ENCODE assay signal across 8 mouse cellular contexts in the genomic region with DNA sequence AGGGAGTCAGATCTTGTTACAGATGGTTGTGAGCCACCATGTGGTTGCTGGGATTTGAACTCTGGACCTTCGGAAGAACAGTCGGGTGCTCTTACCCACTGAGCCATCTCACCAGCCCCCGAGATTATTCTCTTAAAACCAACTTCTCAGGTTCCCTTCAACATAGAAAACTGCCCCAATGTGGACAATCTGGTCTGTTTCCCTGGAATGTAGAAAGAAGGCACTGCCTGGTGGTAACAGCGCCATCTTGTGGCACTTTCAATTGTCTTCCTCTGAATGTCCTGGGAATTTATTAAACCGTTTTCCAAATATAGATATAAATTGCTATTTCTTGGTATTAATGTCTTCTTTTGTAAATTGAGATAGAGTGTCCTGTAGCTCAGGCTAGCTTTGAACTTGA. TPM values are rescaled to one million over a fixed set of nuclear protein-coding genes. Genes with fewer than 3 reads are reported as not detected.
DNase-seq lines count a peak whose midpoint lies in the region; ATAC-seq and TF ChIP-seq lines count a peak whose summit lies in the region.

No protein-coding gene starts in this region.

- no peak for TF ChIP-seq EP300 in liver, embryonic 14.5 days (IDR thresholded peaks at IDR 0.05; ENCODE audit: low read depth)

- no peaks in the 10 kb centered on the region for H3K27me3 ChIP-seq in forebrain, embryonic 11.5 days (ENCODE audit: control insufficient read depth, insufficient read depth, low read length)
- H3K27me3 ChIP-seq in forebrain, embryonic 13.5 days: no peaks in the 10 kb centered on the region
- H3K27me3 ChIP-seq in liver, embryonic 14.5 days (ENCODE audit: control insufficient read depth, insufficient read depth, low read length): no peaks in the 10 kb centered on the region

- no peaks in the 10 kb centered on the region for H3K36me3 ChIP-seq in forebrain, embryonic 11.5 days (ENCODE audit: control insufficient read depth, insufficient read depth, low read length)
- no peaks in the 10 kb centered on the region for H3K36me3 ChIP-seq in forebrain, embryonic 13.5 days (ENCODE audit: poor library complexity, severe bottlenecking)
- H3K36me3 ChIP-seq in liver, embryonic 14.5 days (replicated peaks; ENCODE audit: control insufficient read depth, insufficient read depth, low read depth): no peaks in the 10 kb centered on the region

- H3K4me2 ChIP-seq in forebrain, embryonic 11.5 days (ENCODE audit: low read depth, low read length, severe bottlenecking): no peak overlapping the region
- no peak overlapping the region for H3K4me2 ChIP-seq in forebrain, embryonic 13.5 days
- H3K4me2 ChIP-seq in liver, embryonic 14.5 days (ENCODE audit: low read depth): no peak overlapping the region

- H3K9me3 ChIP-seq in forebrain, embryonic 11.5 days (ENCODE audit: control insufficient read depth, low read length): no peaks in the 10 kb centered on the region
- H3K9me3 ChIP-seq in forebrain, embryonic 13.5 days (replicated peaks): no peaks in the 10 kb centered on the region
- H3K9me3 ChIP-seq in liver, embryonic 14.5 days (ENCODE audit: control insufficient read depth, low read length): no peaks in the 10 kb centered on the region

- ATAC-seq in forebrain, embryonic 11.5 days (replicated peaks; ENCODE audit: low FRiP score): no peak
- ATAC-seq in forebrain, embryonic 13.5 days: no peak
- no peak for ATAC-seq in liver, embryonic 14.5 days (ENCODE audit: insufficient read depth)

- H3K27ac ChIP-seq in forebrain, embryonic 11.5 days (ENCODE audit: low read depth, low read length): no peak overlapping the region
- H3K27ac ChIP-seq in forebrain, embryonic 13.5 days: no peak overlapping the region
- H3K27ac ChIP-seq in liver, embryonic 14.5 days: no peak overlapping the region

- no peak overlapping the region for H3K9ac ChIP-seq in forebrain, embryonic 11.5 days (ENCODE audit: low read length)
- H3K9ac ChIP-seq in forebrain, embryonic 13.5 days: no peak overlapping the region
- no peak overlapping the region for H3K9ac ChIP-seq in liver, embryonic 14.5 days (replicated peaks)

- H3K4me3 ChIP-seq in forebrain, embryonic 11.5 days (ENCODE audit: low read depth, low read length): no peak overlapping the region
- no peak overlapping the region for H3K4me3 ChIP-seq in forebrain, embryonic 13.5 days
- H3K4me3 ChIP-seq in liver, embryonic 14.5 days (ENCODE audit: insufficient read depth in 1 of 2, low read depth in 2 of 2, low read length in 2 of 2): no peak overlapping the region

- DNase-seq in forebrain, embryonic 11.5 days (ENCODE audit: low spot score): peak; percentile 67
- peak; percentile 41 for DNase-seq in thymus, postnatal 14 days
- DNase-seq in thymus, adult 18-20 months: no peak
- DNase-seq in cerebellum, postnatal 36 days: peak; percentile 68 to 75
- peak; percentile 59 for DNase-seq in kidney, adult 9 months
- peak in 1 of 3 experiments; percentile 31 for DNase-seq in liver, embryonic 14.5 days (ENCODE audit: low read depth in 3 of 3, low spot score in 3 of 3)
- peak; percentile 29 for DNase-seq in skeletal muscle tissue, adult 2 months (ENCODE audit: low read depth, low spot score)

- WGBS in forebrain, embryonic 11.5 days: 42% methylated on average over 5 of the region's 5 CpGs
- 43% methylated on average over 5 of the region's 5 CpGs for WGBS in forebrain, embryonic 13.5 days
- 27% methylated on average over 5 of the region's 5 CpGs for WGBS in liver, embryonic 14.5 days (ENCODE audit: insufficient replicate concordance)

- TF ChIP-seq CTCF in liver, embryonic 14.5 days (IDR thresholded peaks at IDR 0.05; ENCODE audit: low read depth): peak; percentile 73

- H3K4me1 ChIP-seq in forebrain, embryonic 11.5 days (replicated peaks; ENCODE audit: control insufficient read depth, insufficient read depth, low read length): no peaks in the 10 kb centered on the region
- H3K4me1 ChIP-seq in forebrain, embryonic 13.5 days: no peaks in the 10 kb centered on the region
- H3K4me1 ChIP-seq in liver, embryonic 14.5 days (replicated peaks; ENCODE audit: control insufficient read depth in 2 of 2, insufficient read depth in 2 of 2, low read length in 1 of 2): peaks cover 4 to 14% of the 10 kb centered on the region in 2 experiments; a peak in 3 of 4 replicates

RNA-seq across cellular contexts. Expression of a gene that starts 4.0 kb away (rescaled TPM):
- polyA plus RNA-seq in forebrain, embryonic 11.5 days (2014; fragmentation: Nextera tagmentation; extraction: Ambion mirVana): 0.07 TPM in 1 of 2 replicates, not detected in the other
- polyA plus RNA-seq in forebrain, embryonic 13.5 days (2015; fragmentation: Nextera tagmentation; extraction: Ambion mirVana): 0.08 TPM in 1 of 2 replicates, not detected in the other
- 1.7 and 1.9 TPM in 2 replicates for polyA plus RNA-seq in liver, embryonic 14.5 days (2012; rRNA removed)
- polyA plus RNA-seq in liver, embryonic 14.5 days (2014; fragmentation: Nextera tagmentation; extraction: Ambion mirVana): 1.4 and 1.5 TPM in 2 replicates

RNA-seq across cellular contexts. Expression of a gene that starts 31.6 kb away (rescaled TPM):
- polyA plus RNA-seq in forebrain, embryonic 11.5 days (2014; fragmentation: Nextera tagmentation; extraction: Ambion mirVana): 28.2 and 31.5 TPM in 2 replicates
- 1.8 and 2.5 TPM in 2 replicates for polyA plus RNA-seq in forebrain, embryonic 13.5 days (2015; fragmentation: Nextera tagmentation; extraction: Ambion mirVana)
- polyA plus RNA-seq in liver, embryonic 14.5 days (2012; rRNA removed): 13.7 and 14.1 TPM in 2 replicates
- 10.8 and 13.9 TPM in 2 replicates for polyA plus RNA-seq in liver, embryonic 14.5 days (2014; fragmentation: Nextera tagmentation; extraction: Ambion mirVana)

Comparison
In these comparisons a context has a peak if more than half of its experiments do, and no peak if none do; other contexts are left out.
1. DNase-seq: peak in forebrain, embryonic 11.5 days (single experiment), thymus, postnatal 14 days (single experiment), cerebellum, postnatal 36 days (2 of 2), kidney, adult 9 months (single experiment) and skeletal muscle tissue, adult 2 months (single experiment); none in thymus, adult 18-20 months (0 of 2).